Mouse (Mus musculus) thymus, postnatal 10 days (tissue): ENCODE measurements around the gene Pkhd1.
"Not testable (repeated sequence)": the region's sequence is repeated elsewhere in the genome, so short reads cannot be mapped to it uniquely, and the experiment has no call there.

Experiments
- DNase-seq, 2 experiments: peaks; one replicate each; pipeline ENCODE4 v3.0.0; 2021; ENCODE audit warnings: low spot score in 2 of 2

The Pkhd1 gene

GRCm38 (mm10) chr1:20301631-20302030 is 316.2 kb downstream of the Pkhd1 start:
- DNase-seq = no peak

DNA sequence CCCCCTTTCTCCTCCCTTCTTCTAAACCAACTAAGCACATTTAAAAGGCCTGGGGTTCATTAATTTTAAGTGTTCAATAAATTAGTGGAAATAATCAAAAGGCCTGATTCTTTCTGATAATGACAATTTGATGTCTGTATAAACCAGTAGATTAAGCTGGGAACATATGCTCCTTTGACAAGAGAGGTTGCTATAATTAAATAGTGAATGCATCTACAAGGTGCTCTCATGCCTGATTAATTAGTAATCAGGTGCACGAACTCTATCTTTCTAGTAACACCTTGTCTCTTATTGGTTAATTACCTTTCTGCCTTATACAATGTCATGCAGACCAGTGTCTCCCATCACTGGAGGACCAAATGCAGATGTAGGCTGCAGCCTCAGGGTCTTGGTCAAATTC is 329.2 kb downstream of the Pkhd1 start:
- no peak for DNase-seq

- DNase-seq = no peak
Observed at GRCm38 (mm10) chr1:20260403-20260802, 357.5 kb downstream of the Pkhd1 start.

- DNase-seq = no peak
Observed at GRCm38 (mm10) chr1:20248169-20248568, 369.7 kb downstream of the Pkhd1 start.

GRCm38 (mm10) chr1:20216681-20217080 is 401.2 kb downstream of the Pkhd1 start:
- no peak for DNase-seq

- DNase-seq = no peak
Observed at GRCm38 (mm10) chr1:20190444-20190843, 427.4 kb downstream of the Pkhd1 start.

- DNase-seq = no peak
Observed at GRCm38 (mm10) chr1:20180157-20180556, 437.7 kb downstream of the Pkhd1 start.

- no peak for DNase-seq
Observed at GRCm38 (mm10) chr1:20171199-20171598, 446.7 kb downstream of the Pkhd1 start.

GRCm38 (mm10) chr1:20150627-20151026 is 467.2 kb downstream of the Pkhd1 start:
- not testable (repeated sequence) for DNase-seq

DNA sequence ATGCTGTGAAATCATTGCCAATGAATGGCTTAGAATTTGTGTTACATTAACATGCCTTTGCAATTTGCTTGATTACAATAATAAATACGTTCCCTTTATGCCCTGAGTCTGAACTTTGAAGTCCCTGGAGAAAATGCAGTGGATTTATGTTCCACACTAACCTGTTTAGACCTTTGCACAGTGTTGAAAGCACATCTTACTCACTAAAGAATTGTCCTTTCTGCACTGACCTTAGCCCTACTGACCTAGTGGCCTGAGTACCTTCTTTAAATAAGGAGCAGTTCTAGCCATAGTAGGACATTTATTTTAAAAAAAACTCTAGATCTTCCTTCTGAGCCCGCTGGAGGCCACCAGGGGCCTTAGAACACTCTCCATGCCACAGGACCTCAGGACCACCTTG is 467.8 kb downstream of the Pkhd1 start:
- DNase-seq = no peak

GRCm38 (mm10) chr1:20136205-20136604 is 481.7 kb downstream of the Pkhd1 start:
- DNase-seq = no peak

- no peak for DNase-seq
Observed at GRCm38 (mm10) chr1:20135065-20135618, 482.7 kb downstream of the Pkhd1 start.

- DNase-seq = no peak
Observed at GRCm38 (mm10) chr1:20133636-20134035, 484.2 kb downstream of the Pkhd1 start.

DNA sequence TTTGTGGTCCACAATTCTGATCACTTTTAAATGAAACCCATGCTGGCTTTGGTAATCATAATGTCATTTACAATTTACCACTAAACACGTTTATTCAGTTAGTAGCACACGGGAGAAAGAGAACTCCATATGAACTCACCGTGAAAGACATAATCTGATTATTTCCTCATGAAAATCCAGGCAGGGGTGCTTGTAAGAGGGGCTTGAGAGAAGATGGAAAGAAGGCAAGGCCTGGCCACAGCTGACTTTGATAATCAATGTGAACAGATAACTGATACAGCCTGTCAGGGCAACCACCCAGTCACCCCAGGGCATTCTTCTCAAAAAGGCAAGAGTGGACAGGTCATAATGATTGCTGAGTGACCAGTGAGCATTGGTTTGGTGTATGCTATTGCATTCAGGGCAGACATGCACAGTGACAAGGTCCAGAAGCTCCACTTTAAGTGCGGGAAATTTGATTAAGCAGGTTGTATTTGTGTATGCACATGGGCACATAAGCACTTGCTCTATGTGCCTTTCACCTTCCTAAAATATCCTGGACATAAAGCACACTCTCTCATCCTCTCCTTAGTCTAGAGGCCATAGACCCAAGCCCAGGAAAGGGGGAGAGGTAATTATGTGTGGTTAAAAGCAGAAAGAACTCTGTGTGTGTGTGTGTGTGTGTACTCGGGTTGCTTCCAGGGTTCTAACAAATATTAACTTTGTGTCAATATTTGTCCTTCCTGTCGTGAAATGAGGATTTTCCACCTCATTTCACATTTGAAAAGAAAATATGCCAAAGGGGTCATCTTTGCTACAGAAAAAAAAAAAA is 485.9 kb downstream of the Pkhd1 start:
- no peak for DNase-seq

DNA sequence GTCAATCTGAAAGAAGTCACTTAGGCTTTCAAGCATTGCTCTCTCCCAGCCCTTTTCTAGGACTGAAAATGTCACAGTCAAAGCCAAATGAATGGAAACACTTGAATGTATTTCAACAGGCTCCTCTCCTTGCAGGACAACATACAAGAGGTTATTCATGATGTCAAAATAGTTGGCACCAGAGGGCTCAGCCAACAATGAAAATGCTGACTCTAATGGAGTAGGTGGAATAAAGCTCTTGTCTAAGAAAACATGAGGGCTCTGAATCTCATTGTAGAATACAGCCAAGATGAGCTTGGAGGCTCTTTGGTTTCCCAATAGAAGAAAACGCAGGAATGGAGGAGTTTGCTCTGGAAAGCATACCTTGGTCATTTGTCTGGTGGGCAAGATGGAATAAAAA is 500.5 kb downstream of the Pkhd1 start:
- no peak for DNase-seq

DNA sequence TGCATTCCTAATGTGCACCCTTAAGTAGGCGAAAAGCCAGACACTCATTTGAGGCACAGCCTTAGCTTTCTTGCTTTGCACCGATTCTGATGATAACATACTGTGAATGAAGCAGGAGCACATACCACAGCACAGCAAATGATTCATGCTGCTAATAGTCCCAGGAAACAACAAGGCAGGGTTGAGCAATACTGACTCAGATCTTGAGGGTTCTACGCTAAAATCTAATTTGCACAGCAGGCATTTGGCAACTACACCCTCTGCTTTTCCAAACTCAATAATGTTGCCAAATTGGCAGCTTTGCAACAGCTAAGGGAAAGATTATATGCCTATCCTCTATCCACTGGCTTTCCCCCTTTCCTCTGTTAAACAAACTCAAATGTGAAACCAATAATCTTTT is 548.1 kb downstream of the Pkhd1 start:
- no peak for DNase-seq

GRCm38 (mm10) chr1:20058245-20058644 is 559.6 kb downstream of the Pkhd1 start:
- DNase-seq = no peak

GRCm38 (mm10) chr1:20039389-20039788 is 578.5 kb downstream of the Pkhd1 start:
- DNase-seq = no peak

DNA sequence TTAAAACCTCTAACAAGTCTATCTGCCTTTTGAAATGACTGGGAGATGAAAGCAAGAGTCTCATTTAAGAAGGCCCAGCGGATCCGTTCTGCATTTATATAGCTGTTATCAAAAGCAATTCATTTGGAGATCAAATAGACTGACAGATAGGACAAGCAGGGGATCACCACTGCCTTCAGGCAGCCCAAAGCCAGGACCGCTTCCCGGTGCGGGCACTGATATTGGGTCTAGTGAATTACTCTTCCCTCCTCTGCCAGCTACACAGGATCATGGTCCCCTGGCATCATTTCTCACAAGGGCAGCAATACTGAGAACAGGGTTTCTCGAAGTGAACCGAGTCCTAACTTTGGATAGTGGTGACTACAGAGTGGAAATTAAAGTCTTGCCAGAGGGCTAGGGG is 582.6 kb downstream of the Pkhd1 start:
- no peak for DNase-seq

DNA sequence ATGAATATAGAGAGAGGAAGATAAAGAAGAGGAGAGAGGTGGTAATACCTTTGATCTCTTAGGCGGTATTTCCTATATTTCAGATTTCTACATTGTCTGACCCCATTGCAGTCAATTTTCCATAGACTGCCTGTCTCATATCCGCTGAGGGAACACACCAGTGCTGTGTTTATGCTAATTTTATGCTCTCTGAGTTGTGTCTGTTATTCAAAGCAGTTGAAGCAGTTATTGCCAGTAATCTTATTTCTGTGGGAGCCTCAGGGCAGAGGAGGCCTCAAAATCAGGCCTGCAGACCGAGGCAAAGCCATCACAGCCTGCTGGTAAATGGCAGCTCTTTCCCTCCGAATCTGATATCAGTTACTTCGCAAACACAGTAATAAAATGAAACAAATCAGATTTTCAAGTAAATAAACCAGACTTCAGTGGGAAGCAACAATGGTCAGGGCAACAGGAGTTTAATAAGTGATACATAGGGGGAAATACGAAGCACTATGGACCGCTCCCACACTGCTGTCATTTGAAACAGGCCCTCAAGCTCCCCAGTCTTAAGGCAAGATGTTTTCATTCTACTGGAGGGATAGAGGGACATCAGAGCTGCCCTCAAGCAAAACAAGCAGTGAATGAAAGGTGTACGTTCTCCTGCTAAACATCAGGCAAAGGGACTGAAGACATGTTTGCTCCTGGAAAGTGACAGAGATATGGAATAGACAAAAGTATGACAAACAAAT is 599.5 kb downstream of the Pkhd1 start:
- no peak for DNase-seq

DNA sequence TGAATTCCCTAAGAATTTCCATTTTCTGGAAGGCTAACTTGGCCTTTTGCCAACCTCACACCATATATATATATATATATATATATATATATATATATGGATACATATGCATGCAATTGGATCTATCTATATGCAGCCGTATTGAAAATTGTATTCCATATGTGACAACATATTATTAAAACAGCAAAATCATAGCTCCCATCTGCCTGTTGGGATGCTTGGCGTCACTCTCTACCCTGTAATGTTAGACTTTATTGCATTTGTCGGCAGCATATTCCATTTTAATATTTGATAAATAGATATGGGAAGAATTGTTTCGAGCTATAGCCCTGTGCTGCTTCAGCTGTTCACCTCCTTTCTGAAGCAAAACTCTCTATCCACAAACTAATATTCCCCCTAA is 600.2 kb downstream of the Pkhd1 start:
- DNase-seq = no peak
